Comparison of ENCODE assay signal across 8 mouse cellular contexts in genomic region chr5:23431070-23431864, GRCm38 (mm10). TPM values are rescaled to one million over a fixed set of nuclear protein-coding genes. Genes with fewer than 3 reads are reported as not detected.
DNase-seq lines count a peak whose midpoint lies in the region; ATAC-seq and TF ChIP-seq lines count a peak whose summit lies in the region.

No protein-coding gene starts in this region.

- H3K27ac ChIP-seq in layer of hippocampus, adult 2 months, result peak overlapping the region; percentile 100
- H3K27ac ChIP-seq in embryonic facial prominence, embryonic 12.5 days, result no peak overlapping the region
- no peak overlapping the region for H3K27ac ChIP-seq in intestine, postnatal 0 days (ENCODE audit: low read depth, low read length)
- H3K27ac ChIP-seq in neural tube, embryonic 14.5 days (ENCODE audit: low read depth, low read length), result peak overlapping the region; percentile 65

- intact Hi-C loops in left cerebral cortex, postnatal 14 days (cut with DNase I), result no loop called here

- ATAC-seq in embryonic facial prominence, embryonic 12.5 days (ENCODE audit: insufficient number of reproducible peaks, insufficient read depth, low FRiP score, low TSS enrichment), result no peak
- no peak for ATAC-seq in intestine, postnatal 0 days
- ATAC-seq in neural tube, embryonic 14.5 days (ENCODE audit: low read depth), result no peak

- peak overlapping the region; percentile 97 for H3K4me3 ChIP-seq in layer of hippocampus, adult 2 months
- H3K4me3 ChIP-seq in embryonic facial prominence, embryonic 12.5 days, result peak overlapping the region; percentile 31
- peak overlapping the region; percentile 85 for H3K4me3 ChIP-seq in intestine, postnatal 0 days (ENCODE audit: low read depth, low read length)
- H3K4me3 ChIP-seq in neural tube, embryonic 14.5 days (ENCODE audit: low read depth, low read length), result peak overlapping the region; percentile 99

- H3K9me3 ChIP-seq in embryonic facial prominence, embryonic 12.5 days, result no peaks in the 10 kb centered on the region
- H3K9me3 ChIP-seq in intestine, postnatal 0 days (ENCODE audit: control insufficient read depth), result no peaks in the 10 kb centered on the region
- H3K9me3 ChIP-seq in neural tube, embryonic 14.5 days (ENCODE audit: control insufficient read depth, low read length), result no peaks in the 10 kb centered on the region

- no peaks in the 10 kb centered on the region for H3K27me3 ChIP-seq in embryonic facial prominence, embryonic 12.5 days
- H3K27me3 ChIP-seq in intestine, postnatal 0 days (replicated peaks; ENCODE audit: control insufficient read depth, insufficient read depth, low read length), result no peaks in the 10 kb centered on the region
- 0 out of 2 replicates have a peak, but pooled peaks cover 3% of the 10 kb centered on the region for H3K27me3 ChIP-seq in neural tube, embryonic 14.5 days (ENCODE audit: control insufficient read depth, insufficient read depth, low read length)

- 39% methylated on average over 10 of the region's 10 CpGs for WGBS in embryonic facial prominence, embryonic 12.5 days
- 4% methylated on average over 10 of the region's 10 CpGs for WGBS in intestine, postnatal 0 days
- 15% methylated on average over 10 of the region's 10 CpGs for WGBS in neural tube, embryonic 14.5 days

- peaks cover 15% of the 10 kb centered on the region for H3K4me1 ChIP-seq in embryonic facial prominence, embryonic 12.5 days
- peaks cover 13% of the 10 kb centered on the region; the same call in 1 of the 2 replicates for H3K4me1 ChIP-seq in intestine, postnatal 0 days (replicated peaks; ENCODE audit: control insufficient read depth, insufficient read depth, low read length)
- peaks cover 36% of the 10 kb centered on the region for H3K4me1 ChIP-seq in neural tube, embryonic 14.5 days (ENCODE audit: control insufficient read depth, insufficient read depth, low read length)

- no peak for DNase-seq in layer of hippocampus, adult 2 months (ENCODE audit: low spot score in 2 of 2)
- DNase-seq in layer of hippocampus, adult 9-11 months, result no peak
- no peak for DNase-seq in left cerebral cortex, postnatal 14 days (ENCODE audit: low spot score in 2 of 2)
- no peak for DNase-seq in urinary bladder, postnatal 36 days (ENCODE audit: low spot score in 2 of 2)
- DNase-seq in gastrocnemius, adult 8-10 months (ENCODE audit: low spot score in 2 of 2), result no peak

- 0 out of 2 replicates have a peak overlapping the region, but pooled peaks have one; percentile 4 for H3K9ac ChIP-seq in embryonic facial prominence, embryonic 12.5 days
- H3K9ac ChIP-seq in intestine, postnatal 0 days (ENCODE audit: low read depth, low read length), result 0 out of 2 replicates have a peak overlapping the region, but pooled peaks have one; percentile 26
- H3K9ac ChIP-seq in neural tube, embryonic 14.5 days (replicated peaks; ENCODE audit: low read depth, low read length), result peak overlapping the region; percentile 100

- peaks cover 2% of the 10 kb centered on the region; the same call in 1 of the 2 replicates for H3K36me3 ChIP-seq in embryonic facial prominence, embryonic 12.5 days
- no peaks in the 10 kb centered on the region; the same call in 1 of the 2 replicates for H3K36me3 ChIP-seq in intestine, postnatal 0 days (ENCODE audit: control insufficient read depth, insufficient read depth)
- H3K36me3 ChIP-seq in neural tube, embryonic 14.5 days (ENCODE audit: control insufficient read depth, insufficient read depth, low read length), result no peaks in the 10 kb centered on the region

- TF ChIP-seq CTCF in layer of hippocampus, adult 2 months (conservative IDR thresholded peaks at IDR 0.05), result no peak
- TF ChIP-seq CTCF in intestine, postnatal 0 days (IDR thresholded peaks at IDR 0.05; ENCODE audit: low read depth), result no peak

- H3K4me2 ChIP-seq in embryonic facial prominence, embryonic 12.5 days (replicated peaks), result peak overlapping the region; percentile 81
- peak overlapping the region; percentile 84 for H3K4me2 ChIP-seq in intestine, postnatal 0 days (replicated peaks; ENCODE audit: low read depth)
- H3K4me2 ChIP-seq in neural tube, embryonic 14.5 days (ENCODE audit: low read depth, low read length), result peak overlapping the region; percentile 95

RNA-seq across cellular contexts. Expression of gene Kmt2e, which starts 3.0 kb away (rescaled TPM):
- total RNA-seq in layer of hippocampus, adult 2 months (2021), result 10 to 100 TPM; 90.6 to 93.1 TPM
- 118 and 120 TPM in 2 replicates for polyA plus RNA-seq in embryonic facial prominence, embryonic 12.5 days (2016; fragmentation: Nextera tagmentation; extraction: Ambion mirVana)
- 44.8 and 49.3 TPM in 2 replicates for polyA plus RNA-seq in intestine, postnatal 0 days (2015; fragmentation: Nextera tagmentation; extraction: Ambion mirVana)
- 151 TPM in 2 replicates for polyA plus RNA-seq in neural tube, embryonic 14.5 days (2014; fragmentation: Nextera tagmentation; extraction: Ambion mirVana)
- total RNA-seq in left cerebral cortex, postnatal 14 days (2021), result 100 to 1,000 TPM; 103 to 107 TPM
- total RNA-seq in gastrocnemius, adult 8-10 months (2022), result 10 to 100 TPM; 23.9 to 33.7 (median 28.2) TPM

Comparison
In these comparisons a context has a peak if more than half of its experiments do, and no peak if none do; other contexts are left out.
1. H3K27ac ChIP-seq: peak in layer of hippocampus, adult 2 months (single experiment) and neural tube, embryonic 14.5 days (single experiment); none in embryonic facial prominence, embryonic 12.5 days (single experiment) and intestine, postnatal 0 days (single experiment).
2. H3K4me3 ChIP-seq: peak in every context shown above with its lines; median percentile 99 in neural tube, embryonic 14.5 days; 97 in layer of hippocampus, adult 2 months; 85 in intestine, postnatal 0 days; 31 in embryonic facial prominence, embryonic 12.5 days.
3. H3K9ac ChIP-seq: peak in every context shown above with its lines; median percentile 100 in neural tube, embryonic 14.5 days; 26 in intestine, postnatal 0 days; 4 in embryonic facial prominence, embryonic 12.5 days.
4. Peak in every context shown above with its lines, with median percentiles within 50 percentile points of each other: H3K4me2 ChIP-seq.